In genomic region chr2:158665098-158665497, GRCm38 (mm10) we compare ENCODE assay signal across 9 mouse cellular contexts. TPM values are rescaled to one million over a fixed set of nuclear protein-coding genes. Genes with fewer than 3 reads are reported as not detected.
DNase-seq lines count a peak whose midpoint lies in the region; ATAC-seq lines count a peak whose summit lies in the region.
"Had no signal": no experiment of that assay in that cellular context is flagged by ENCODE, and none has a peak within 500 bp of the region (broad histone marks: within the 10 kb centered on the region; RNA-seq: fewer than 3 reads in every experiment).

Gene Ppp1r16b (plus strand): TSS chr2:158665398.

- H3K27me3 ChIP-seq in intestine, embryonic 14.5 days (replicated peaks; ENCODE audit: control insufficient read depth, insufficient read depth, low read length), result peaks cover 51% of the 10 kb centered on the region
- H3K27me3 ChIP-seq in intestine, embryonic 15.5 days (replicated peaks), result peaks cover 43% of the 10 kb centered on the region

- H3K4me1 ChIP-seq in intestine, embryonic 14.5 days (replicated peaks; ENCODE audit: control insufficient read depth, insufficient read depth, low read length), result peaks cover 14% of the 10 kb centered on the region
- peaks cover 26% of the 10 kb centered on the region for H3K4me1 ChIP-seq in intestine, embryonic 15.5 days (replicated peaks)

- H3K9me3 ChIP-seq in intestine, embryonic 14.5 days (ENCODE audit: control insufficient read depth, low read length), result no peaks in the 10 kb centered on the region
- H3K9me3 ChIP-seq in intestine, embryonic 15.5 days, result no peaks in the 10 kb centered on the region
- H3K9me3 ChIP-seq: liver, embryonic 12.5 days had no signal

- H3K27ac ChIP-seq in intestine, embryonic 14.5 days (ENCODE audit: low read depth), result peak within 1 kb of the TSS; percentile 12; the same call in 1 of the 2 replicates
- no peak within 1 kb of the TSS for H3K27ac ChIP-seq in intestine, embryonic 15.5 days
- H3K27ac ChIP-seq: liver, embryonic 12.5 days had no signal

- ATAC-seq in intestine, embryonic 14.5 days (replicated peaks; ENCODE audit: low FRiP score, low TSS enrichment, low read depth), result no peak
- no peak for ATAC-seq in intestine, embryonic 15.5 days
- ATAC-seq: liver, embryonic 12.5 days had no signal

- H3K36me3 ChIP-seq in intestine, embryonic 14.5 days (ENCODE audit: control insufficient read depth, insufficient read depth, low read length), result no peaks in the 10 kb centered on the region
- no peaks in the 10 kb centered on the region for H3K36me3 ChIP-seq in intestine, embryonic 15.5 days
- H3K36me3 ChIP-seq: liver, embryonic 12.5 days had no signal

- 66% methylated on average over 4 of the region's 4 CpGs for WGBS in intestine, embryonic 14.5 days
- 62% methylated on average over 4 of the region's 4 CpGs for WGBS in intestine, embryonic 15.5 days

- no peak within 1 kb of the TSS for H3K4me2 ChIP-seq in intestine, embryonic 14.5 days (ENCODE audit: low read length)
- H3K4me2 ChIP-seq in intestine, embryonic 15.5 days (replicated peaks), result no peak within 1 kb of the TSS

- H3K9ac ChIP-seq in intestine, embryonic 14.5 days (ENCODE audit: low read length), result no peak within 1 kb of the TSS
- no peak within 1 kb of the TSS for H3K9ac ChIP-seq in intestine, embryonic 15.5 days
- H3K9ac ChIP-seq: liver, embryonic 12.5 days had no signal

- no peak for DNase-seq in intestine, embryonic 14.5 days (ENCODE audit: low spot score)
- no peak for DNase-seq in thymus, postnatal 0 days (ENCODE audit: low spot score)
- DNase-seq in thymus, postnatal 10 days (ENCODE audit: low spot score in 2 of 2), result no peak
- DNase-seq in layer of hippocampus, postnatal 36 days, result no peak
- no peak for DNase-seq in yolk sac, embryonic 10.5 days (ENCODE audit: low spot score)
- no peak for DNase-seq in cerebellum, postnatal 10 days
- DNase-seq: cerebellum, adult 9-11 months had no signal

- H3K4me3 ChIP-seq in intestine, embryonic 14.5 days (ENCODE audit: low read depth, low read length), result no peak within 1 kb of the TSS
- H3K4me3 ChIP-seq in intestine, embryonic 15.5 days (replicated peaks), result no peak within 1 kb of the TSS
- H3K4me3 ChIP-seq: liver, embryonic 12.5 days had no signal

RNA-seq across cellular contexts. Expression of gene Ppp1r16b, which starts in this region (rescaled TPM):
- polyA plus RNA-seq in intestine, embryonic 14.5 days (2014; fragmentation: Nextera tagmentation; extraction: Ambion mirVana), result 5.0 and 5.4 TPM in 2 replicates
- polyA plus RNA-seq in intestine, embryonic 15.5 days (2015; fragmentation: Nextera tagmentation; extraction: Ambion mirVana), result 4.1 and 4.2 TPM in 2 replicates
- 45.4 and 58.3 TPM in 2 replicates for polyA plus RNA-seq in thymus, postnatal 0 days (2015; fragmentation: Nextera tagmentation; extraction: Ambion mirVana)
- total RNA-seq in layer of hippocampus, postnatal 36 days (2021), result 100 to 1,000 TPM; 135 to 156 TPM
